Mouse (Mus musculus): ENCODE data around the gene Kazald1.

Kazald1 gene

DNA sequence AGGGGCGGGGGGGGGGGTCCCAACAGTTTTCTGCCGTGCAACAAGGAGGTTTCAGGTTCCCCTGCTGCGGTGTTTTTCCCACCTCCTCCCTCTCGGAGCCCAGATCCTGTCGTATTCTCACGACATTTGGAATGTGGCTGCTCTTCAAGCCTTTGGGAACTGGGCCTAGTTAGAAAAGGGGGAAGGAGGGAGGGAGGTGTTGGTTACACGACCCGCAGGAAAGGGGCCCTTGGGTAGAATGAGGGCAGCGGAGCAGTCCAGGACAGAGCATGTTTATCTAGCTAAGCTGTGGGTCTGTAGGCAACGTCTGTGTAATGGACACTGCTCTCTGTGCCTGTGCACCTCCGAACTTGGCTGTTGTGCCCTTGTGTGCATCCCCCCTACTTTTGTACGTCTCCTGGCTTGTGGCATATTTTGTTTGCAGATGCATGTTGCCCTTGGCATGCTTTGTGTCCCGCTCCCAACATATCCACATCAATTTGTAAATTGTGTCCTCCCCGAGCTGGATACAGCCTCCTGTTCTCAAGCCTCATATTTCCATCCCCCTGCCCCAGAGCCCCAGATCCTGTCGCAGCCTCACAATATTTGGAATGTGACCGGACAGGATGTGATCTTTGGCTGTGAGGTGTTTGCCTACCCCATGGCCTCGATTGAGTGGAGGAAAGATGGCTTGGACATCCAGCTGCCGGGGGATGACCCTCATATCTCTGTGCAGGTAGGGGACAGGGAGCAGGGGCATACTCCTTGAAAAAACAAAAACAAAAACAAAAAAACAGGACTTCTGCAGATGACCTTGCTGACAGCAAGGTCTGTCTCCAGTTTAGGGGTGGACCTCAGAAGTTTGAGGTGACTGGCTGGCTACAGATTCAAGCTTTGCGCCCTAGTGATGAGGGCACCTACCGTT is 3.0 kb downstream of the Kazald1 start:
- no peak for DNase-seq (ENCODE audit: low spot score)

DNA sequence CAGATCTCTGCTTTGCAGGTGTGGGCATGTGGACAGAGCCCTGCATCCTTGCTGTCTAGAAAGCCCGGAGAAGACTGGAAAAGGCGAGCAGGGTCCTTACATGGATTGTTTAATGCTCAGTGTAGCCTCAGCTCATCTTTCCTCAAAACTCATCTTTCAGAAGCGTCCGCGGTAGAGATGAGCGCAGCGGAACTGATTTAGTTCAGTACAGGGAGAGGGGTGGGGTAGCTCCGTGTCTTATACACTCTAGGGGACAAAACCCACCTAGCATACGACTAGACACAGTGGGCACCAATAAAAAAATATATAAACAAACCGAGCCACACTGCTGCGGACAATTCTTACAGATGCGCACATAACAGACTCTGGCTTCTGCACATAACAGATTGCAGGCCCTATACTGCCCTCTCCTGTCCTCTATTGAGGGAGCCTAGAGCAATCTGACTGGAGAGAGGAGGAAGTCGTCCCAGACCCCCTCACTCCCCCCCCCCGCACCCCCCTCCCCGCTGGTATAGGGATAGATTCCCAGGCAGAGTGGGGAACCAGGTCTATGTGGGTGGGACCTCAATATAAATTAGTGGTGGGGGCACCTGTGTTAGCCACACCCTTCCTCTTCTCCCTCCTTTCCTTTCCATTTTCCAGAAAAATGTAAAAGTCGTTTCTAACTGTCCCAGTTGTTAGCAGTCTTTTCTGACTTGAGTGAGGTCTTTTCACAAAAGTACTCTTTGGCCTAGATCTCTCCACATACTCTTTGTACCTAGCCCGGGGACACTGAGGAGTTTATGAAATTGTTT is 4.1 kb downstream of the Kazald1 start:
- DNase-seq (ENCODE audit: low spot score) = no peak

DNA sequence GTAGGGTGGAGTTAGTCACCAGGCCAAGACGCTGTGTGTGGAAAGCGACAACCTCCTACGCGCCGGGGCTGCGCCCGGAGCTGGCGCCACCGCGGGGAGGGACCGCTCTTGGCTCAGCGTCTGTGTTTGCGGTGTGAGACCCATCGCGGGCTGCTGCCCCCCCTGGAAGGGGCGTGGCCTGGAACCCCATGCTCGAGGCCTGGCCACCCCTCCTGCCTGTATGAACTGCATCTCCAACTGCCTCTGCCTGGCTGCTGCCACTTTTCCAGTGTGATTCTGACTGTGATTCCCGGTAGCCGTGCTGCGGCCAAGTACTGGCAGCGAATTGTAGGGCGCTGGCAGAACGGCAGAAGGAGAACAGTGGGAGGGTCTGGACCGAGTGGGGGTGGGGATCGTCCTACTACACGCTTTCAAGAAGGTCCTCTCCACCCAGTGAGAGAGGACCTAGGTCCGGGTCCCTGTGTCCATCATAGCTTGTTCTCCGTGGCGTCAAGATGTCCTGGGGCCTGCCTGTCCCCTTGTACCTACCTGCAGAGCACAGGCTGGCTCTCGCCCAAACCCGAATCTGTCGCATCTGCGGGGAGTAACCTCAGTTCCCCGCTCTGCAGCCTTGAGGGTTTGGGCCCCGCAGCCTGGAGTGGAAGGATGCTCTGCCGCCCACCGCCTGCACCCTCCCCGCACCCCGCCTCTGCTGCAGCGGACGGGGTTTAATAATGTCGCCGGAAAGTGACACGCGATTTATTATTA is 4.9 kb downstream of the Kazald1 start:
- DNase-seq (ENCODE audit: low spot score) = peak; percentile 78

DNA sequence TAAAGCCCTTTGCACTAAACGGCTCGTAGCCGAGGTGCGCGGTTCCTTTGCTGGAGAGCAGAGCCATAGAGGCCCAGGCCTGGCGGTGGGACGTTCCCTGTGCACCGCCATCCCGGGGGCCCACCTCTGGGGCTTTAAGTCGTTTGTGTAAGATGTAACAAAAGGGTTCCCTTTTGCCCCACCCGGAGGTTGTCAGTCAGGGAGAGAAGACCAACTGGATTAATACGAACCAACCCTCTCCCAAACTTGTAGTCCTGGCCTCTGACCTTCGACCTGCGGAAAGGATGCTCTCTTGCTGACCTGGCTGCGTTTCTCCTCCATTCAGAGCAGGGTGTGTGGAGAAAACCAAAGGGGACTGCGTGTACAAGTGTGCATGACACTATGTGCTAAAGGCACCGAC is 5.7 kb downstream of the Kazald1 start:
- no peak for DNase-seq (ENCODE audit: low spot score)

DNA sequence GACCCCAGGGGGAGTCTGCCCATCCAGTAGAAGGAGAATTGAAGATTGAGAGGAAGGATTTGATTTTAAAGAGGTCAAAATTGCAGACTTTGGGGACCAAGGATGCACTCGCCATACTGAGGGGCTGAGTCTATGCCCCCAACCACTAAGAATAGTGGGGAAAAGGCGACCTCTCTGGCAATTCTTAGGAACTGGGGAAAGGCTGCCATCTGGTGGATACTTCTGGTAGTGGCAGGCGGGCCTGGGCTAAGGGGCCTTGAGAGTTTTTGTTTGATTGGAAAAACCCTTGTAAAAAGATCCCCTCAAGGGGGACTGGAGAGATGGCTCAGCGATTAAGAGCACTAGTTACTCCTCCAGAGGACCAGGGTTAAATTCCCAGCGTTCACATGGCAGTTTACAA is 6.2 kb downstream of the Kazald1 start:
- DNase-seq (ENCODE audit: low spot score) = peak; percentile 57

DNA sequence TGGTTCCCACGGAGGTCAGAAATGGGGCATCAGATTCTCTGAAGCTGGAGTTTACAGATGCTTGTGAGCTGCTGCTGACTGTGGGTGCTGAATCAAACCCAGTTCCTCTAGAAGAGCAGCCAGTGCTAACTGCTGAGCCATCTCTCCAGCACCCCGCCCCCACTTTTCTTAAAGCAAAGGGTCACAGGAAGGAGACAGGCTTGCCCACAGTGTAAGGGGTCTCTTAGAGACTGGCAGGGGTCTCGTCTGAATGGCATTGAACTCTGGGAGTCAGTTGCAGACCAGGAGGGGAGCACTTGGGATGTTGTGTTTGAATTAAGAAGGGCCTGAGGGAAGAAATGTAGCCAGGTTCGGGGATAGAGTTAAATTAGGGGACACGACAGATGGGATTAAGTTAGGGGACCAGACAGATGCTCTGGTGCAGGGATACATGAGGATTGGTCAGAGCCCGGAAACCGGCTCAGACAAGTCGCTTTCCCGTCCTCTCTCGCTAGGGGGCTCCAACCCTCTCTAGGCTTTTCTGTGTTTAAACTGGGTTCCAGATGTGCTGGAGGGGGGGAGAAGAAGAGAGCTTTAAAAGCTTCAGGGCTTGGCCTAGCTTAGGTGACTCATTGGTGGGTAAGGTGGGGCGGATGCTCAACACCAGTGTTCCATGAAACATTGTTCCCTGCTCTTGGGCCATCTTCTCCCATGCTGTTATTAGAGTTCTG is 7.0 kb downstream of the Kazald1 start:
- no peak for DNase-seq (ENCODE audit: low spot score)

DNA sequence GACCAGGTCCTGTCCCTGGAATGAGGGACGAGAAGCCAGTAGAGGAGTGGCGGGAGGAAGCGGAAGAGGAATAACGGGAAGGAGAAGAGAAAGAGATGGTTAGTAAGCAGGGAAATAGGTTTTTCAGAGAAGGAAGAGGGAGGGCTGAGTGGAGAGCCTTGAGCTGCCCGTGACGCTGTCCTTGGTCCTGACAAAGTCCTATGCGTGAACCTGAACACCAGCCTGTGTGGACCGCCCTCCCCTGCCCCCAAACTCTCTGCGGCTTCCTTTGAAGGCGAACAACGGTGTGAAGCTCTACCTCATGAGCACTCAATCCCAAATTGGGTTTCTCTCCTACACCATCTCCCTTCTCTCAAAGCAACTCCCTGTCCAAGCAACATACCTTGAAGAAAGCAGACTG is 22.8 kb downstream of the Kazald1 start:
- DNase-seq (ENCODE audit: low spot score) = peak; percentile 33

DNA sequence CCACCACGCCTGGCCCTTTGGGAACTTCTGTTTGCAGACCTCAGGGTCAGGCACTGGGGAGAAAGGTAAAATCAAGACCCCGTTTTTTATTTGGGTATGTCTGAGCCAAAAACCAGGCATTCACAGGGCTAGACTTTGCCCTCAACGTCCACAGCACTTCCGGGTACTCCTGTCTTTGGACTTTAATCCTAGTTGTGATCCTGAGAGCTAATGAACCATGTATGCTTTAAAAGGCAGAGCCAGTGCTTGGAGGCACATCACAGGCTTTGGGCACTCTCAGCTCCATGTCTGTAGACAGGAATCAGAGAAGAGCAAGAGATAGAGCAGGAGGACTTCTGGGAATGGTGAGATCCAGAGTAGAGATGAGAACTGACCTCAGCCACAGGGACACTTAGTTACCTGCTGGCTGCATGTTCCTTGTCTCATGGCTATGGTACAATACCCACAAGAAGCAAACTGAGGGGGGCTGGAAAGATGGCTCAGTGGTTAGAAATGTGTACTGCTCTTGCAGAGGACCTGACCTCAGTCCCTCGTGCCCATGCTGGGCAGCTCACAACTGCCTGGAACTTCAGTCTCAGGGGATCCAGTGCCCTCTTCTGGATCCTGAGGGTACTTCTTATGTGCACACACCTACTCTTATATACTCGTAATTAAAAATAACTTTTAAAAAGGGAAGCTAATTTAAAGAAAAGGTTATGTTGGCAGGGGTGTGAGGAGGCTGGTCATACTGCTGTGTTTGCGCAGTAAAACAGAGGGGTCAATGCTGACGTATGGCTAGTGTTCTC is 25.6 kb downstream of the Kazald1 start:
- DNase-seq (ENCODE audit: low spot score) = no peak

DNA sequence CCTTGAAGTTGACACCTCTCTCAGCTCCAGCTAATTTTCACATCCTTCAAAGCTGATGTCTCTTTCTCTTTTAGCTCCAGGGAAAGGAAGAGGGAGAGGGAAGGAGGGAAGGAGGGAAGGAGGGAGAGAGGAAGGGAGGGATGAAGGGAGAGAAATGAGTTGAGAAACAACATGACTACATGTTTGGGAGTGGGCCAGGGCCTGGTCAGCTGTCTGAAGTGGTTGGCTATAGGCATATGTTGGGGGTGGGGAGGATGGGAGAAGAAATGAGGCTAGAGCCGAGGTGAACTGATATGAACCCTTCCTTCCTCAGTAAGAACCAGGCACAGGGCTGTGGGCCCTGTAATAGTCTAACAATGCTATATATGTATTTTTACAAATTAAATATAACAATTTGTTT is 30.6 kb downstream of the Kazald1 start:
- DNase-seq (ENCODE audit: low spot score) = no peak

DNA sequence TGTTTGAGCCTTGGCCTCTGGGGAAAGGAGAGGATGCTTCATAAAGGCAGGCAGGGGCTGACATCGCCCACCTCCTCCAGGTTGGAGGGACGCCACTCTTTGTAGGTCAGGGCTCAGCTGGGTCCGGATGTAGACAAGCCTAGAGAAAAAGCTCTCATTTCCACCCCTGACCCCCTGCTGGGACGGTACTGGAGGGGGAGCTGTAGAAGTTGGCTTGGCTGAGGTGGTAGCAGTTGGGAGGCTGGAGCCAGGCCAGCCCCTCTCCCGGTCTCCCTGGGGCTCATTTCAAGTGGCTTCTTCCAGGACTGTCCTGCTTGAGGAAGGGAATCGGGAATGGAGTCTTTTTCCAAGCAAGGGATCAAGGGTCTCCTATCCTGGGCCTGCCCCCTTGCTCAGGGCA is 31.6 kb downstream of the Kazald1 start:
- DNase-seq (ENCODE audit: low spot score) = no peak

DNA sequence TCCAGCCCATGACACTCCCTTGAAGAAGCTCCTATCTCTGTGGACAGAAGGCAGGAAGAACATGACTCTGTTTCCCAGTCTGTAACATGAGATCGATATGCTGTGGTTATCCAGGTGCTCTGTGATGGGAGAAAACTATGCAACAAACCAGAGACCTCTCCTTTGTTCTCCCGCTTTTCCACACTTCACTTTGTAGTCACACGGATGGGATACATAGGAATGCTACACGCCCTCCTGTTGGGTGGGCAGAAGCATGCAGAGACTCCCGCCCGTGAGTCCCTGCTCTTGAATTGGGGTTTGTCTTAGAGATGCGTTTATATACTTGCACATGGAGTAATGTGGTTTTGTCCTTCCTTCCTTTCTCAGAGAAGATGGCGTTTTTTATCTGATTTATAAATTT is 35.6 kb downstream of the Kazald1 start:
- no peak for DNase-seq (ENCODE audit: low spot score)

DNA sequence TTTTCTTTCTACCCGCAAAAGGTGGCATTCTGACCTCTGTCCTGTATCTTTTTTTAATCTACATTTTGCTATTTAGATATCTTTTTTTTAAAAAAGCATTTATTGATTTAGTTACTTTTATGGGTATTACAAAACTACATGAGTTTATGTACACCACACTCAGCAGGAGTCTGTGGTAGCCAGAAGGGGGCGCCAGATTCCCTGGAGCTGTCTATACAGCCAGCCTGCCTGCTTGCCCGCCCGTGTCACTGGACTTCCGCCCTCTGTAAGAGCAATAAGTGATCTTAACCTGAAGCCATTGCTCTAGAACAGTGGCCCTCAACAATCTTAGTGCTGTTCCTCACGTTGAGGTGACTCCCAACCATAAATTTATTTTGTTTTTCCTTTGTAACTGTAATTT is 37.4 kb downstream of the Kazald1 start:
- no peak for DNase-seq (ENCODE audit: low spot score)

DNA sequence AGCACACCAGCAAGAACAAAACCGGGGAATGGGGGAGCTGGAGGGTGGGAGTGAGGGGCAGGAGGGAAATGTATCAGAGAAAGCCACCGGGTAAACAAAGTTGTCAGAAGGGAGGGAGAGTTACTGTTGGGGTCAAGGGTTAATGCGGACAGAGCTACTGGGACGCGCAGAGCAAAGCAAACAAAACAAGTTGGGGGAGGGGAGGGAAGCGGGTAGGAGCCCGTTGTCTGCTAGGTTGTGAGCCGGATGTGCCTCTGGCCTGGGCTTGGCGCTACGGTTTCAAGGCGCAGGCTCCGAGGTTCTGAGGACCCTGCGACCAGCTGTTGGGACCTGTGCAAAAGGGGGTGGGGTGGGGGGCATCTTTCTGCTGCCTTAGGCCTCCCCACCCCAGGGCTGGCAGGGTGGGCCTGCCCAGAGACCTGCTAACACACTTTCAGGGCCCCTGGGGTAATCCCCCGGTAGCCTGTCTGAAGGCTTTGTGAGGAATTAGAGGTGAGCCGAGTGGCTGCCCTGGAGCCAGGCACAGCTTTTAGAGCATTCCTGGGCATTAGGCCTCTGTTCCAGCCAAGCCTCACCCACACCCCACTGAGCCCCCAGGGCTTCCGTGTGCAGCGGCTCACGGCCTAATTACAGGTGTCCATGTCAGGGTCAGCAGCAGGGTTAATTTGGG is 38.9 kb downstream of the Kazald1 start:
- DNase-seq (ENCODE audit: low spot score) = no peak

DNA sequence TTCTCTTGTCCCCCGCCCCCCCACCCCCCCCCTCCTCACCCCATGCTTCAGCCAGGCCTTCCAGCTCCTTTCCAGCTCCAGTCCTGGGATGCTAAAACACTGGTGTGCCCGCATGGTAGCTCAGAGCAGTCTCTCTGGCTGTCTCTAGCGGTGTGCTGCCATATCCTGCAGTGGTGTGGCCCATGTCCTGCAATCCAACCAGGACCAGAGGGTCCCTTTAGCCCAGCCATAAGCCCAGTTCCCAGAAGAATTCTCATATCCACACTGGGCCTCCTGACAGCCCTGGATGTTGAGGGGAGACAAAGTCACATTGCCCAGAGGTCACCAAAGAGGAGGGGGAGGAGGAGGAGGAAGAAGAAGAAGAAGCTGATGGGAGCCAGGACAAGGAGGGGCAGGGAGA is 39.7 kb downstream of the Kazald1 start:
- DNase-seq (ENCODE audit: low spot score) = no peak

DNA sequence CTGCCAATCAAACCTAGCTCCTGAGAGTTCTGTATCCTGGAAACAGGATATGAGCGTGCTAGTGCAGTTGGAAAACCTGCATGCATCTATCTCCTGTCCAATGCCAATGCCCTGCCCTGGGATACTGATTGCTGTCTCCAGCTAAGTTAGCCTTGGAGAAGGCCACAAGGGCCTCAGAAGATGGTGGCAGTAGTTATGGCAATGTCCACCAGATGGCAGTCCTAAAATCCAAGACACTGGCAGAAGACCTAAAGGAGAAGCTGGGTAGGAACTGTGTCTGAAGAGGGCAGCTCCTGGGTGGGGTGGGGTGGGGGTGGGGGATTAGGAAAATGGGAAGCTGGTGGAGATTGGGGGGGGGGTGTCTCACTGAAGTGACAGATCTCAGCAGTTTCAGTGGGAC is 41.8 kb downstream of the Kazald1 start:
- DNase-seq (ENCODE audit: low spot score) = no peak
